Mouse (Mus musculus) embryo, embryonic 11.5 days (tissue): ENCODE measurements around the gene Krt7.
A peak's percentile ranks its signal among the peaks of the same experiment; 100 is the strongest.

Experiments
- DNase-seq: peaks from one replicate; pipeline ENCODE4 v3.0.0-alpha.2; 2012; ENCODE audit warnings: low read depth, low spot score

Gene Krt7

DNA sequence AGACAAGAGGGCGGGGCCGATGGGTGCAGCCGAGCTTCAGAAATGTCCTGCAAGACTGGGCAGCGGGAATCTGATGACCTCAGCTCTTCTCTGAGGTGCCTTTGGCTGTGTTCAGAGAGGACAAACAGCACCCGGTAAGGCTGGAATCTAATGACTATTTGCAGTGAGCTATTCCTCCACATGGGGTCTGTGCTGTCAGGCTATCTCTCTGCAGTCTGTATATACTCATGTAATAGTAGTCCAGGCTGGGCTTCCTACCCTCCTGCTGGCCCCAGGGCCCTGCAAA lies 34.1 kb upstream of the Krt7 start:
- no peak for DNase-seq

DNA sequence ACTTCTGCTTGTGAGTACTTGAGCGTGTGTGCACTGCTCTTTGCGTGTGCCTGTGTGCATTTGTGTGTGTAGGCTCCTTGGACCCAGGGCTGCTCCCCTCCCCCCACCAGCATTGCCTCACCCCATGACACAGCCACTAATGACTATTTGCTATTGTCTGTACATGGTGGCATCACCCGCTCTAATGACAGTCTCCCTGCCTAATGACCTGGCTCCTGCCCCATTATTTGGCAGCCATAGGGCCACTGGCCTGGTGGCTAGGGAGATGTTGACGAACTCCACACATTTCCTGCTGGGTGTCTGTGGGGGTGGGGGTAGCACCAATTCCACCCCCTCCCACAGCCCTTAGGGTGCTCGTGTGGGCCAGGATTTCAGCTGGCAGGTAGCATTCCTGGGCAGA lies 32.2 kb upstream of the Krt7 start:
- no peak for DNase-seq

DNA sequence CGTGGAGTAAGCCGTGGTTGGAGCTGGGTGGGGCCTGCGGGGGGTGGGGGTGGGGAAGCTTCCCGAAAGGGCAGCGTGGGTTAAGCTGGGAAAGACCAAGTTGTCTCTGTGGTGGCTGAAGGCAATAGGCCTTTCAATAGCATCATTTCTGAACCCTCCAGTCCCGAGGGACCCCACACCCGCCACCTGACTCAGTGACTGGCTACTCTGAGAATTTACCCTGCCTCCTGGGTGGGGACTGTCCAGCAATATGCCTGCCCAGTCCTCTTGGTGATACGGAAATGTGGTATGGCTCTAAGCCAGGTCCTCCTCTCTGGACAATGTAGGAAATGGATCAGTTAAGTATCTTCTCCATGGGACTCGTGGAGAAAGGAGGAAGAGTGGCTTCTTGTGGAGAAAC lies 29.1 kb upstream of the Krt7 start:
- no peak for DNase-seq

DNA sequence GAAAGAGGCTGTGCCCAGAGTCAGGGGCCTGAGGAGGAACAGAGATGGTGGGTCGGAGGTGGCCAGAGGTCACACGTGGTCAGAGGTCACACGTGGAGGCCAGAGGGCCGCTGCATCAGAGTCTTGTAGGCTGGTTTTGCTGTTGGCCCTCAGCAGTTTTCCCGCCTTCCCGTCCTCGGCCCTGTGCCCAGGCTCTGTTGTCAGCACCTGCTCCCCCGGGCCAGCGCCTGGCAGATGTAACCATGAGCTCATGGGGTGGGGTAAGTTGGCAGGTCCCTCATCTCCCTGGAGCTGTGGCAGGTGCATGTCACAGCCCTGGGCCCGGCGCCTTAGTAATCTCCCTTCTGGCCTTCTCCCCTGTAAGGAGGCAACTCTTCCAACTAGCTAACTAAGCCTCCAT lies 28.0 kb upstream of the Krt7 start:
- no peak for DNase-seq

DNA sequence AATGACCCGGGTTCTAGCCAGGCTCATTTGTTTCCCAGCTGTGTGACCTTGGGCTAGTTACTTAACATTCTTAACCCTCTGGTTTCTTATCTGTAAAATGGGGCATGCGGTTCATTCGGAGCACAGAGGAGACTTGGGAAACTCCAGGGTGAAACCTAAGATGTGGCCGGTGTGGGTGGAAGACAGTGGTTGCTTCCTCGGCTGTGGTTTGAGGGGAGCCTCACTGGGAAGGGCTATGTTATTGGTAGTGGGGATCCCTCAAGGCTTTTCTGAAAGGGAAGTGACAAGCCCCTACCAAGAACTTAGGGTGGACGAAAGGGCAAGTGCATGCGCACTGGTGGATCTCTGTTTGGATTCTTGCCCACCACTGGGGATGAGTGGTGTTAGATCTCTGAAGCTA lies 26.2 kb upstream of the Krt7 start:
- no peak for DNase-seq

DNA sequence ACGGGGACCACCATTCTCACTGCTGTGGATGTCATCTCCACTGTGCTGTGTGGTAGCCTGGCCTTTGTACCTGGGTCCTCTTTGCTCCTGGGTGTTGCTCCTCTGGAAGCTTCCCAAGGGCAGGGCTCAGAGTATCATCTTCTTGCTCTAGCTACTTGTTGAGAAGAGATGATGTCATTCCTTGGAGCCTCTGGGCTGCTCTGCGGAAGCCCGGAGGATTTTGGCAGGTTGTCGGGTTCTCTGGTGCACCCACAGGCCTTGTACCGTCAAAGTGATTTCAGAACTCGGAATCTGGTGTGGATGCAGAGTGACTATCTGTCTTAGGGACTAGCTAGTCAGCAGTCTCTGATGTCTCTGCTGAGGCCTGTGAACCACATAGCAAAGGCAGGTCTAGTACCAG lies 25.8 kb upstream of the Krt7 start:
- DNase-seq: no peak

DNA sequence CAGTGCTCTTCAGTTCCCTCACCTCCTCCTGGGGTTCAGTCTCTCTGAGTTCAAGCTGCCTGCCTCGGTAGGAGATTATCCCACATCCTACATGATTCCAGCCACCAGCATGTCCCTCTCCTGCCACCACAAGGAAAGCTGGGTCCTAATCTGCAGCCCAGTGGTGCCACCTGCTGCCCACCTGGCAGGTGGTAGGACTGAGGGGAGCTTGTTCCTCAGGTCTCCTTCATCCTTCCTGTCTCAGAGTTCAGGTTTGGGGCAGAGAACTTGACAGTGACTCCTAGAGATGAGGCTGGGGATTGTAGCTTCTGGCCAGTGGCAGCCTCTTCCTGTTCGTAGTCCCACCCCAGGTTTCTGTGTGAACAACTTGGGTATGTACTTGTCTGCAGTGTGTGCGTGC lies 23.7 kb upstream of the Krt7 start:
- no peak for DNase-seq

DNA sequence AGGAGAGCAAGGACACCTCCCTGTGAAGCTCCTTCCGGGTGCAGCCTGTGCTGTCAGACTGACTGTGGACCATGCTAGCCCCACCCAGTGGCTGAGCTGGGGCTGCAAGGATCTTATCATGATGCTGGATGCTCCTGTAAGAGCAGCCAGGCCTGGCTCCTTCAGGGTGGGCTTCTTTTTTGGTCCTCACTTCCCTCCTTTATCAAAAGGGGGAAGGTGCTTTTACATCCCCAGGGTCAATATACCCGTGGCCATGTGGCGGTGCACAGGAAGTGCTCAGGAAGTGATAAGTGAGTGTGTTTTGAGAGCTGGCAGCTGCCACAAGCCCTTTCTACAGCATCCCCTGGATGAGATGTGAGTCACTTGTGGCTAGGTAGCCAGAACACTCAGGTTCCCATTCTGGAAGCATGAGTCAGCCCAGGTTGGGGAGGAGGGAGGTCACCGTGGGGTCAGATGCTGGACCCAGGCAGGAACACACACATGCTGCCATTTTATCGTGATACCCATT lies 22.8 kb upstream of the Krt7 start:
- no peak for DNase-seq

DNA sequence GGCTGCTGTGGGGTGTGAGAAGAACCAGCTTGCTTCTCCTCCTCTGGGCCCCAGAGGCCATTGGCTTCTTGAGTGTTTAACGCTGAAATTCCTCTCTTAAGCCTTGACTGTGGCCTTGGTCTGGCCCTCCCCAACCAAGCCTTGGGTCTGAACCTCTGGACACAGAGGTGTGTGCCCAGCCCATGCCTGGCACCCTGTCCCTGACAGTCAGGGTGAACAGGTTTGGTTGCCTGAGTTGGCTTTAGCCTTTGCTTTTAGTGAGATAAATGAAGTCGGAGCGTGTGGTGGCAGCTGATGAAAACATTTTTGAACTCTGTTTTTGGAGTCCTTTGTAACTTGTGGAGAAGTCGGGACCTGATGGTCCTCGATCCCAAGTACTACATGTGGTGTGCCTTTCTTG lies 20.6 kb upstream of the Krt7 start:
- no peak for DNase-seq

DNA sequence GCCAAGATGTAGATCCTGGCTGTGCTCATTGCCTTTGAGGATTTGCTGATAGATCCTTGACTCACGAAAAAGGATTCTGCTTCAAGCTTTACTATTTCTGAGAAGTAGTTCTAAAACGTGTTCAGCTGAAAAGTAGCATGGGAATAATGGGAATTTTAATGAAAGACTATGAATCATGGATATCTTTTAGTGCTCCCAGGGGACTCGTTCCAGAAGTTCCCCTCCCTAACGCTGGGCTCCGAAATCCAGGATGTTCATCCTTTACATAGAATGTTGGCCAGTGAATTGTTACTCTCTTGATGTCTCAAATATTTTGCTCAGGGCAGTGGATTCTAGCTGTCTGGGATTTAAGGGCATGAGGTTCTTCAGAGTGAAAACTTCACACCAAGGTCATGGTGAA lies 18.6 kb upstream of the Krt7 start:
- DNase-seq: no peak

DNA sequence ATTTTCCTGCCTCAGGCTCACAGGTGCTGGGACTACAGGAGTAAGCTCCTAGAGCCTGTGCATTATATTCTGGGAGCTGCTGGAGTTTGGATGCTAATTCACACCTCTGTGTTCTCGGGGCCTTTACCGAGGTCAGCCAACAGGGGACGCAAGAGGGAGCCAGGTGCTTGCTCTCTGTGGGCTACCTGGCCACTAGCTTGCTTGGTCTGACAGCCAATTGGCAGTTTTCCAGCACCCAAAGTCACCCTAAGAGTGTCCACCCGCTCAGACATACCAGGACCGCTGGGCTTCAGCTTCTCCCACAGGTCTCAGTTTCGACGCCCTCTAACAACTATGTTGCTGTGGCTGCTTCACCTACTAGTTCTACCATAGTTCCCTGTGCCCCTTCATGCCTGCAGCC lies 15.9 kb upstream of the Krt7 start:
- DNase-seq: no peak

DNA sequence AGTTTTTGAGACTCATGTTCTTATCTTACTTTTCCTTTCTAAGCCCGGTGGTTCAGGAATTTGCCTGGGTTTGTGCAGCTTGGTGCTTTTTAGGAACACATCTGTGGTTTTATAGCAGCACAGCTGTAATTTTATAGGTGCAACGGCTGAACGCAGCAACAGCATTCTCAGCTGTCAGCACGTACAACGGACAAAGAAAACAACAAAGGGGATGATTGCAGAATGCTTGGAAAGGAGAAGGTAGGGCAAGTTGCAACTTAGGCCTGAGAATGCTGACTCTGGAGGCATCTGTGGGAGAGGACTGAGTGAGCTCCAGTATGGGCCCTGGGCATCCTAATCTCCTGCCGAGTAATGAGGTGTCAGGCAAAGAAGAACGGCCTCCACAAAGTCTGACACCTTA lies 14.4 kb upstream of the Krt7 start:
- DNase-seq: peak; percentile 17

DNA sequence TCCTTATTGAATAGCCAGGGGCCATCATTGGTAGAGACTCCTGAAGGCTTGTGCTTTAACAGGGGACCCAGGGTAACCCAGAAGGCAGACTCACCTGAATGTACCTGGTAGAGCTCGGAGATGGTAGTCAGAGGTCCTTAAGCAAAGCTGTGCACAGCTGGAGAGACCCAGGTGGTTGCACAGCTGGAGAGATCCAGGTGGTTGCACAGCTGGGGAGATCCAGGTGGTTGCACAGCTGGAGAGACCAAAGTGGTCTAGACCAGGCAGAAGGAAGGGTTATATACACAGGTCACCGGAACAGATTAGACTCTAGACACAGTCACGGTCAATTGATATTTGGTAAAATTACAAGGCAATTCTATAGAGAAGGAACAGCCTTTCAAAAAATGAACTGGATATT lies 13.9 kb upstream of the Krt7 start:
- DNase-seq: no peak

DNA sequence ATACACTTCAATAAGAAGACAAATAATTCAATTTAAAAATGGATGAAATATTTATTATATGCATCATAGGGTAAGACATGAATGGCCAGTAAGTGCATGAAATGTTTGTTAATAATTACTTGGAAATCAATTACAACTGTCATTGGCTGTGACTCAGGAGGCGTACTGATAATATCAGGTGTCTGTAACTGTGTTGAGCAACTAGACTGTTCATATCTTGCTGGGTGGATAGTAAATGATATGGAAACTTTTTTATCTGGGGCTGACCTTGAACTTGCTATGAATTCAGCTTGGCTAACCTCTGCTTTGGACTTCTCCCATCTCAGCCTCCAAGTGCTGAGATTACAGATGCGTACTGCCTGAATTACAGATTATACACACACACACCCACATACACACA lies 13.2 kb upstream of the Krt7 start:
- DNase-seq: no peak

DNA sequence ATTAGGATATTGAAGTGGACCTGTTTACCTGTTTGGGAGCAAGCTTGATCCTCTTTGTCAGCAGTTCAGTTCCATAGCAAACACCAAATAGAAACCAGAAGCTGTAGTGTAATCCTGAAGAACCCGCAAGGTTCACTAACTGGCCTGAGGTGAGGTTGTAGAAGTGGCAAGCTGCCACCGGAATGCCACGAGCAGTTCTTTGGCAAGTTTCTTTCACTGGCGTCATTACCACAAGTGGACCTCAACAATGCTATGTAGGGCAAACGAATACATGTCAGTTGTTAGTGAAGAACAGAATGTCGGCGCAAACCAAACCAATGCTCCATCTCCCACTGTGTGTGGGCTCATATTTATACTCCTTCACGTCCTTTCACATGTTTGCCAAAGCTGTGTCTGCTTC lies 12.6 kb upstream of the Krt7 start:
- no peak for DNase-seq

DNA sequence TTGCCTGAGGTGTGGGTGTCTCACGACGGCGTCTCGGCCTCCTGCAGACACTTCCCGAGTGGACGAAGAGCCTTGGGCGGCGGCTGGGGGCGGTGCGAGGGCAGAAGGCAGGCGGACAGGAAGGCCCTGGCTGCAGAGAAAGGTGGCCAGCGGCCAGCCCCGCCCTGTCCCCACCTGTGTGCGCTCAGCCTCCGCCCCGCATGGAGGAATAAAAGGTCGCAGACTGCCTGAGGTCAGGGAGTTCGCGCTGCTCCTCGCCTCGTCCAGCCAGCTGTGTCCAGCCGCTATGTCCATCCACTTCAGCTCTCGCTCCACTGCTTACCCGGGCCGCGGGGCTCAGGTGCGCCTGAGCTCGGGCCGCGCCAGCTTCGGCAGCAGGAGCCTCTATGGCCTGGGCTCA lies 1.3 kb downstream of the Krt7 start:
- no peak for DNase-seq

DNA sequence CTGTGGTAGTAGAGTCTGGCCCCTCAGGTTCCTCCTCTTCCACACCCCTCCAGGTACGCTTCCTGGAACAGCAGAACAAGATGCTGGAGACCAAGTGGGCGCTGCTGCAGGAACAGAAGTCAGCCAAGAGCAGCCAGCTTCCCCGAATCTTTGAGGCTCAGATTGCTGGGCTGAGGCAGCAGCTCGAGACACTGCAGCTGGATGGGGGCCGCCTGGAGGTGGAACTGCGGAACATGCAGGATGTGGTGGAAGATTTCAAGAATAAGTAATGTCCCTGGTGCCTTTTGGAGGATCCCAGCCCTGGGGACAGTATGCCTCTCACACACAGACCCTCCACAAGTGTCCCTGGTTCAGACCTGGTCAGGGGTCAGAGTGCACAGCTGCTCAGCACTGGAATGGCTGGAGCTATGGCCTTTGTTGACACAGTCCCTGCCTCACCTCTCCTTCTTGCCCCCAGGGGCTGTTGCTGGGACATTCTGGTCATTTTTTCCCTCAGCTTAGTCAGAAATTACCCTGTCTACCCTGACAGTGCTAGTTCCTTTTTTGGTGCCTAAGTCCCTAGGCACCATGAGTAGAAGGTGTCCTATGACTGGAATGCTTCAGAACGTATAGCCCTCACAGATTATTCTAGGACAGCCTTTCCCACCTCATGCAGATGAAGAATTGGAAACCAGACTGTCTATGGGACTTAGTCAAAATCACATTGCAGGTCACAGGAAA lies 3.2 kb downstream of the Krt7 start:
- DNase-seq: no peak

DNA sequence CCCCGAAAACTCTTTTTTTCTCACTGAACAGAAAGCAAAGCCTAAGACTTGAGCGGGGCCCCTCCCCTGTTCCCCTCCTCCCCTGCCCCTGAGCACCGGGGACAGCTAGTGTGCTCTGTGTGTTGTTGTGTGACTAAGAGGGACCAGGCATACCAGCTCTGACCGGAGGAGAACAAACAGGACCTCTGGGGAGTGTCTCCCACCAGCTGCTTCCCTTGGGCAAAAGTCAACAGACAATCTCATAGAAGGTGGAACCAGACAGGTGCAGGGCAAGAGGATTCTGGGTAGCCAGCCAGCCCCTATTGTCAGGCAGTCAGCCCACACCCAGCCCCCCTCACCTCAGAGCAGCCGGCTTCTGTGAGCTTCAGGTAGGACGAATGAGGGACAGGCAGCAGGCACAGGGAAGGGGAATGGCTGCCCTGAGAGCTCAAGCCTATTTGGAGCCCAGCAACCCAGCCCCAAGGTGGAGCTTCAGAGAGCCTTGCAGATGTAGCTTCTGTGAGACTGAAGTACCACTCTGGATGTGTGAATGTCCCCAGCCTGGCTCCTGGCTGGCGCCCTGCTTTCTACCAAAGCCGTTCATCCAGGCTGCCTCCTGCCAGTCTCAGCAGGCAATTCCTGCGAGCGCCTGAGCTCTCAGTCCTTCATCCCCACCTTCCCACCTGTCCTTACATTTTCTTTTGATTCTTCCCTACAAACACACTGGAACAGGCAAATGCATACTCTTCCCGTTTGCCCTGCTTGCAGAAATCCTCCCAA lies 4.1 kb downstream of the Krt7 start:
- no peak for DNase-seq

DNA sequence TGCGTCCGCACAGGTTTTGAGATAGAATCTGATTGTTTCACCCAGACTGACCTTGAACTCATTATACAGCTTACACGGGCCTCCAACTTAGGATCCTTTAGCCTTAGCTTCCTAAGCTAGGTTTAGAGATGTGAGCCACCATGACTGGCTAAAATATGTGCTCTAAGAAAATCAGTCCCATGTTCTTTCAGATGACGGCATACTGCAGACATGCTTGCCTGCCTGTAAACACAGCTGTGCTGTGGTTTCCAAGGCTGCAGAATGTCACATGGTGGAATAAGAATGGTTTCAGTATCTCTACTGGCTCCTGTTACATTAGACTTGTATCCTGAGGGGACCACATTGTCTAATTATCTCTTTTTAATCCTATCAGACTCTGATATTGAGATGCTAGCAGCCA lies 8.1 kb downstream of the Krt7 start:
- DNase-seq: no peak

DNA sequence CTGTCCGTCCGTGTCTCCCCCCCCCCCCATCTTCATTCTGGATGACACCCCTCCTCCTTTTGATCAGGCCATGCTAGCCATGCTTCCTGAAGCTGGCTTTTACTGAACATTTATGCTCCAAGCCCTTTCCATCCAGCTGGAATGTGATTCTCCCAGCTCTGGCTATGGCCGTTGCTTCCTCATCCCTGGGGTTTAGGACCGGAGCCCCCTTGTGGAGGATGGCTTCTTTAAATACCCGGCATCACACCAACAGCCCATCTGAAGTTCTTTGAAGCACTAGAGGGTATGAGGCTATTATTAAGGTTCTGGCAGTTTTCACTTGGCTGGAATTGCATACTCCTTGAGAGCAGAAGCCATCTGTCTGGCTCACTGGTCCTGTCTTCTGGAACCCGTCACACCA lies 10.1 kb downstream of the Krt7 start:
- DNase-seq: no peak

DNA sequence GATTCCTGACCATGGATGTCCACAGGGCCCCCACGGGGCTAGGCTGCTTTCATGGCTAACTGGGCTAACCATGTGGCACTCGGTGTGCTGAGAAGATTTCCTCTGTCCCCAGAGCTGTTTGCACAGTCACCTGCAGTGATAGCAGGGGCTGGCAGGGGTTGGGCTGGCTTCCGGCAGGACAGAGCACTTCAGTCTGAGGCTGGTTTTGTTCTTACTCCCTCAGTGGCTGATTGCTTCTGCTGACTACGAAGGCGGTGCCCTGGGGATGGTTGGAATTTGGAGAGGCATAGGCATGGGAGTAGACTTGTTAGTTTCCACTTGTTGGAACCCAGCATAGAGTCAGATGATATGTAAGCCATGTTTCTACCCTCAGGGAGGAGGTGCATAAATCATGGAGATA lies 14.1 kb downstream of the Krt7 start:
- DNase-seq: no peak

DNA sequence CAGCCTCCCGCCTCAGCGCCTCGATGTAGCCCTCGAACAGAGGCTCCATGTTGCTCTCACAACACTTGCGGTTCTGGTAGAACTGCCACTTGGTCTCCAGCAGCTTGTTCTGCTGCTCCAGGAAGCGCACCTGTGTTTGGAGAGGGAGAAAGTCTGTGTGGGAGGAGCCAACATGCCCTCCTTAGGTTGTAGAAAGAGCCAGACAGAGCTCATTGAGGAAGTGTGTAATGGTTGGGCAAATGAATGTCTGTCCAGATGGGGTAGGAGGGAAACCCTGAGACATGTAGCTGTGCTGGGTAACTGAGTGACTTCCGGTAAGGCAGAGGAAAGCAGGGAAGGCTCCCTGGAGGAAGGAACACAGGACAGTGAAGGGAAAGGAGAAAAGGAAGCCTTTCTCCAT lies 25.8 kb downstream of the Krt7 start:
- DNase-seq: no peak

DNA sequence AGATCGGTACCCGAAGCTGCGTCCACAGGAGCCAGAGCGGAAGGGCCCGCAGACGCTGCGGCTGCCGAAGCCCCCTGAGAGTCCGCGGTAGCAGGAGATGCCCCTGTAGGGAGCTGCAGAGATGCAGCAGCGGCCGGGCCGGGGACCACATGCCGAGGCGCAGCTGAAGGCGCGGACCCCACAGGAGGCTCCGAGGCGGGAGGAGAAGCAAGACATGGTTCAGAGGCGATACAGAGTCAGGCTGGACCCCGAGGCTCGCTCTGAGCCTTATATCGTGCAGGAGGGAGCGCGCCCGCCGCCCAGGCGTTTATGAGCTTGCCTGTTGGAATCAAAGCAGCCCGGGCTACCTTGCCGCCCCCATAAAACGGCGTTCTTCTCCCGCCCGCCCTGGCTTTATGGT lies 27.7 kb downstream of the Krt7 start, which contains the start of gene Krt87:
Gene Krt87 (minus strand): TSS at position 250 of the 400 bp plus-strand sequence.
- DNase-seq: no peak

DNA sequence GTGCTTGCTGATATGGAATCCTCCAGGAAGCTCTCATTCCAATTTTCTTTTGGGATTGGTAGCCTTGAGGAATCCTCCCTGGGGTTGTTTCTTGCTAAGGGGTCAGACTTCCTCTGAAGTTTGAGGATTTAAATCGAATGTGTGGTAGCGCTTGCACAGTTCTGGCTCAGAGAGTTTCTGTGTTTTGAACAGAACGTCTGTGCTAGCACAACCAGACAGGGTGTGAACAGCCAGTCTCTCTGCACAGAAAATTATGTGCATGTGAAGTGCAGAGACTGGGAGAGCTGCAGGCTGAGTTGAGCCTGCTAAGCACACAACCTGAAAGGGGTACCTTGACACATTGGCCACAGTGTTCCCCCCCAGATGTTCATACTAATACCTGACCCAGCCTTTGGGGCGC lies 30.0 kb downstream of the Krt7 start:
- no peak for DNase-seq
